Mouse (Mus musculus): ENCODE data around the gene Tyk2. TPM values are rescaled to one million over a fixed set of nuclear protein-coding genes. Genes with fewer than 3 reads are reported as not detected.

Gene Tyk2
- polyA plus RNA-seq, 1 experiment: 17.8 TPM

GRCm38 (mm10) chr9:21164072-21164471 lies 33.0 kb upstream of the Tyk2 start:
- Histone ChIP-seq H3K27ac (ENCODE audit: insufficient read depth, low read length) (no peak overlapping the region), H3K9me3 (replicated peaks; ENCODE audit: control insufficient read depth, insufficient read depth, low read length, poor library complexity, severe bottlenecking) (no peaks in the 10 kb centered on the region), H3K4me3 (ENCODE audit: low read depth, low read length) (peak overlapping the region; percentile 12), H3K36me3 (ENCODE audit: control insufficient read depth, insufficient read depth, low read length, poor library complexity, severe bottlenecking) (no peaks in the 10 kb centered on the region), H3K9ac (ENCODE audit: low read depth, poor library complexity, severe bottlenecking) (0 out of 2 replicates have a peak overlapping the region, but pooled peaks have one; percentile 10), H3K4me1 (ENCODE audit: control insufficient read depth, insufficient read depth, low read length) (no peaks in the 10 kb centered on the region), H3K27me3 (ENCODE audit: control insufficient read depth, insufficient read depth, low read length, poor library complexity, severe bottlenecking) (peaks cover 5% of the 10 kb centered on the region)
- TF ChIP-seq CTCF (IDR thresholded peaks at IDR 0.05; ENCODE audit: low read depth, low read length) (no peak), EP300 (IDR thresholded peaks at IDR 0.05; ENCODE audit: insufficient read depth, low read depth, low read length) (no peak), POLR2A (IDR thresholded peaks at IDR 0.05; ENCODE audit: insufficient read depth, low read length) (no peak)

GRCm38 (mm10) chr9:21163086-21164050 lies 32.3 kb upstream of the Tyk2 start:
- H3K36me3 ChIP-seq (ENCODE audit: control insufficient read depth, insufficient read depth, low read length, poor library complexity, severe bottlenecking): no peaks in the 10 kb centered on the region
- TF ChIP-seq POLR2A (IDR thresholded peaks at IDR 0.05; ENCODE audit: insufficient read depth, low read length) (no peak), CTCF (IDR thresholded peaks at IDR 0.05; ENCODE audit: low read depth, low read length) (no peak)
- H3K9ac ChIP-seq (ENCODE audit: low read depth, poor library complexity, severe bottlenecking): no peak overlapping the region
- no peaks in the 10 kb centered on the region for H3K4me1 ChIP-seq (ENCODE audit: control insufficient read depth, insufficient read depth, low read length)
- H3K27me3 ChIP-seq (ENCODE audit: control insufficient read depth, insufficient read depth, low read length, poor library complexity, severe bottlenecking): peaks cover 5% of the 10 kb centered on the region
- no peak overlapping the region for H3K4me3 ChIP-seq (ENCODE audit: low read depth, low read length)
- no peak overlapping the region for H3K27ac ChIP-seq (ENCODE audit: insufficient read depth, low read length)
- H3K9me3 ChIP-seq (replicated peaks; ENCODE audit: control insufficient read depth, insufficient read depth, low read length, poor library complexity, severe bottlenecking): no peaks in the 10 kb centered on the region

DNA sequence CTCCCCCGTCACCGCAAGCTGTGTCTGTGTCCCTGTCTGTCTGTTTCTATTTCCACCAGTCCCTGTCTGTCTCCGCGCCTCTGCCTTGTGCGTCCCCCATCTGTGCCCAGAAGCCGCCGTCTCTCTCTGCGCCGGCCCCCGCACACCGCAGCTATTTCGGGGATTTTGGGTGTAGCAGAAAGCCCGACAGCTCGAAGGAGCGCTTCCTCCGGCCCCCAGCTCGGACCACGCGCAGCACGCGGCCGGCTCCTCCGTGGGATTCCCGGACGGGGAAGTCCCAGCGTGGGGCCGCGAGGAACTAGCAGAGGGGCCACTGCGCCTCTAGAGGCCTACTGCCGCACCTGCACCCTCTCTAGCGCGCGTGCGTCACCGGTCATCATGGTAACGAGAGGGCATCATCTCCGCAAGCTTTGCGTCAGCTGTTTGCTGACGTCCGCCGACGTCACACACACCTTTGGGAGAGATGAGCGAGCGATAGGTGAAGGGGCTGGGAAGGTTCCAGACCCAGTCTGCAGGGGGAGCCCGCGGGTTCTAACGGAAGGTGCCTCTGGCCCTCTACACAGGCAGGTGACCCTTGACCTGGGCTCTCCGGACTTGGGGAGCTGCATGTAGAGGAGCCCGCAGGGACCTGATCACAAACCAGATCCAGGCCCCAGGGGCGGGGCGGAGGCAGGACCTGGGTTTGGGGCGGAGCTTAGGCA lies 30.3 kb upstream of the Tyk2 start:
- Histone ChIP-seq H3K36me3 (ENCODE audit: control insufficient read depth, insufficient read depth, low read length, poor library complexity, severe bottlenecking) (no peaks in the 10 kb centered on the region), H3K27me3 (ENCODE audit: control insufficient read depth, insufficient read depth, low read length, poor library complexity, severe bottlenecking) (peaks cover 5% of the 10 kb centered on the region), H3K27ac (ENCODE audit: insufficient read depth, low read length) (no peak overlapping the region), H3K9me3 (replicated peaks; ENCODE audit: control insufficient read depth, insufficient read depth, low read length, poor library complexity, severe bottlenecking) (no peaks in the 10 kb centered on the region), H3K9ac (ENCODE audit: low read depth, poor library complexity, severe bottlenecking) (peak overlapping the region; percentile 71), H3K4me3 (ENCODE audit: low read depth, low read length) (peak overlapping the region; percentile 60), H3K4me1 (ENCODE audit: control insufficient read depth, insufficient read depth, low read length) (no peaks in the 10 kb centered on the region)
- peak; percentile 15 for TF ChIP-seq POLR2A (IDR thresholded peaks at IDR 0.05; ENCODE audit: insufficient read depth, low read length)
- TF ChIP-seq EP300 (IDR thresholded peaks at IDR 0.05; ENCODE audit: insufficient read depth, low read depth, low read length): 0 out of 2 replicates have a peak, but pooled peaks have one; percentile 21
- peak; percentile 71 for TF ChIP-seq CTCF (IDR thresholded peaks at IDR 0.05; ENCODE audit: low read depth, low read length)

- TF ChIP-seq EP300 (IDR thresholded peaks at IDR 0.05; ENCODE audit: insufficient read depth, low read depth, low read length) (no peak), POLR2A (IDR thresholded peaks at IDR 0.05; ENCODE audit: insufficient read depth, low read length) (no peak), CTCF (IDR thresholded peaks at IDR 0.05; ENCODE audit: low read depth, low read length) (no peak)
- no peaks in the 10 kb centered on the region for H3K27me3 ChIP-seq (ENCODE audit: control insufficient read depth, insufficient read depth, low read length, poor library complexity, severe bottlenecking)
- no peaks in the 10 kb centered on the region for H3K9me3 ChIP-seq (replicated peaks; ENCODE audit: control insufficient read depth, insufficient read depth, low read length, poor library complexity, severe bottlenecking)
- no peaks in the 10 kb centered on the region for H3K36me3 ChIP-seq (ENCODE audit: control insufficient read depth, insufficient read depth, low read length, poor library complexity, severe bottlenecking)
- H3K4me1 ChIP-seq (ENCODE audit: control insufficient read depth, insufficient read depth, low read length): no peaks in the 10 kb centered on the region
- no peak overlapping the region for H3K9ac ChIP-seq (ENCODE audit: low read depth, poor library complexity, severe bottlenecking)
- no peak overlapping the region for H3K4me3 ChIP-seq (ENCODE audit: low read depth, low read length)
- H3K27ac ChIP-seq (ENCODE audit: insufficient read depth, low read length): no peak overlapping the region
Measured at GRCm38 (mm10) chr9:21154787-21155186, 23.7 kb upstream of the Tyk2 start.

DNA sequence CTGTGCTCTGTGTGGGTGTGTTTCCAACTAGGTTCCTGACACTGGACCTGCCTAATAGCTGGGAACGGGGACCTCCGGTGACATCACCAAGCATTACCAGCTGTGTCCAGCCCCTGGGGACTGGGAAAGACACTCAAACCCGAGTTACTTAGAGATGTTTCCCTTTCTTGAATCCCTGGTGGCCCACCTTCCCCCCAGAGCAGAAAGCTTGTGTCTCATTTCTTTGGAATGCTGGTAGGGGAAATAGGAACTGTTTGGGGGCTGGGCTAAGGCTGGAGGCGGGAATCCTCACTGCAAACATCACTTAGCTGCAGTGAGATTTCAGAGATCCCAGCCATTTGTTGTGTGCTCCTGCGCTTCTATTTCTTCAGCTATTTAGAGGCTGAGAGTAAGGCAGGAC lies 22.8 kb upstream of the Tyk2 start:
- Histone ChIP-seq H3K9ac (ENCODE audit: low read depth, poor library complexity, severe bottlenecking) (0 out of 2 replicates have a peak overlapping the region, but pooled peaks have one; percentile 3), H3K4me3 (ENCODE audit: low read depth, low read length) (peak overlapping the region; percentile 46), H3K4me1 (ENCODE audit: control insufficient read depth, insufficient read depth, low read length) (no peaks in the 10 kb centered on the region), H3K36me3 (ENCODE audit: control insufficient read depth, insufficient read depth, low read length, poor library complexity, severe bottlenecking) (no peaks in the 10 kb centered on the region), H3K27me3 (ENCODE audit: control insufficient read depth, insufficient read depth, low read length, poor library complexity, severe bottlenecking) (no peaks in the 10 kb centered on the region), H3K9me3 (replicated peaks; ENCODE audit: control insufficient read depth, insufficient read depth, low read length, poor library complexity, severe bottlenecking) (no peaks in the 10 kb centered on the region), H3K27ac (ENCODE audit: insufficient read depth, low read length) (no peak overlapping the region)
- TF ChIP-seq EP300 (IDR thresholded peaks at IDR 0.05; ENCODE audit: insufficient read depth, low read depth, low read length): no peak
- no peak for TF ChIP-seq POLR2A (IDR thresholded peaks at IDR 0.05; ENCODE audit: insufficient read depth, low read length)
- no peak for TF ChIP-seq CTCF (IDR thresholded peaks at IDR 0.05; ENCODE audit: low read depth, low read length)

Measured in ES-Bruce4 (cell line).